ENCODE assay signal across 9 mouse cellular contexts in the genomic region with DNA sequence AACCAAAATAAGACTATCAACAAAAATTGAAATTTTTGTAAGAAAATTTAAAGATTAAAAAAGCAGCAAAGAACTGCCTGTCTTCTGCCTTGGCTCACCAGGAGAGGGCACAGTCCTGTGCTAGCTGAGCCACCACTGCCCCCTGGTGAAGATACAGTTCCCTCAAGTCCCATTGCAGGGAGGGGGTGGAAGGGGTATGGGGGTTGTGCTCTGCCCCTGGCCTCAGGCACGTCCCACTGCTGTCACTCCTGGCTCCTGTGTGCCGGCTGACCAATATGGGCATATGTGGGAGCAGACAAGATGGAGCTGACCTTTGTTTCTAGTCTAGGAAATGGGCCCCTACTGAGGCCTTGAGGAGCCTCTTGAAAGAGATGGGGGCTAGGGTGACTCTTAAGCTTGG. TPM values are rescaled to one million over a fixed set of nuclear protein-coding genes. Genes with fewer than 3 reads are reported as not detected.
DNase-seq lines count a peak whose midpoint lies in the region; ATAC-seq and TF ChIP-seq lines count a peak whose summit lies in the region.
"Had no signal": no experiment of that assay in that cellular context is flagged by ENCODE, and none has a peak within 500 bp of the region (broad histone marks: within the 10 kb centered on the region; RNA-seq: fewer than 3 reads in every experiment).

No protein-coding gene starts in this region.

- TF ChIP-seq EP300 in lung, postnatal 0 days (IDR thresholded peaks at IDR 0.05), result no peak

- peak; percentile 51; the same call in 1 of the 2 replicates for ATAC-seq in heart, embryonic 12.5 days (ENCODE audit: insufficient number of reproducible peaks, low FRiP score)
- peak; percentile 40; the same call in 1 of the 2 replicates for ATAC-seq in kidney, embryonic 16.5 days (ENCODE audit: low FRiP score, low TSS enrichment)
- ATAC-seq in lung, postnatal 0 days, result peak; percentile 68

- H3K4me1 ChIP-seq in heart, embryonic 12.5 days (replicated peaks), result peaks cover 36% of the 10 kb centered on the region
- peaks cover 17% of the 10 kb centered on the region for H3K4me1 ChIP-seq in kidney, embryonic 16.5 days (ENCODE audit: insufficient read depth, low read length)
- no peaks in the 10 kb centered on the region for H3K4me1 ChIP-seq in lung, postnatal 0 days (ENCODE audit: insufficient read depth, low read depth, low read length)

- H3K9ac ChIP-seq in heart, embryonic 12.5 days, result no peak overlapping the region
- H3K9ac ChIP-seq in kidney, embryonic 16.5 days (replicated peaks; ENCODE audit: low read length), result no peak overlapping the region
- H3K9ac ChIP-seq in lung, postnatal 0 days (replicated peaks; ENCODE audit: low read depth), result no peak overlapping the region

- no peaks in the 10 kb centered on the region for H3K9me3 ChIP-seq in heart, embryonic 12.5 days (replicated peaks)
- H3K9me3 ChIP-seq in kidney, embryonic 16.5 days (ENCODE audit: low read length), result no peaks in the 10 kb centered on the region
- H3K9me3 ChIP-seq in lung, postnatal 0 days (ENCODE audit: low read length), result no peaks in the 10 kb centered on the region
- H3K9me3 ChIP-seq: heart, embryonic 13.5 days had no signal

- H3K36me3 ChIP-seq in heart, embryonic 12.5 days, result peaks cover 80% of the 10 kb centered on the region
- H3K36me3 ChIP-seq in kidney, embryonic 16.5 days (ENCODE audit: insufficient read depth, low read length), result peaks cover 37% of the 10 kb centered on the region
- no peaks in the 10 kb centered on the region for H3K36me3 ChIP-seq in lung, postnatal 0 days (ENCODE audit: insufficient read depth, low read length)

- no peak overlapping the region for H3K4me2 ChIP-seq in heart, embryonic 12.5 days
- H3K4me2 ChIP-seq in kidney, embryonic 16.5 days (replicated peaks; ENCODE audit: low read depth, low read length), result no peak overlapping the region
- H3K4me2 ChIP-seq in lung, postnatal 0 days (replicated peaks; ENCODE audit: low read depth, low read length), result no peak overlapping the region
- H3K4me2 ChIP-seq: heart, embryonic 13.5 days had no signal

- DNase-seq in cerebellum, postnatal 25 days, result peak; percentile 46 to 71
- no peak for DNase-seq in cerebellum, adult 8-10 months
- peak; percentile 50 to 52 for DNase-seq in B cell, adult 2 months
- peak; percentile 77 for DNase-seq in brain, embryonic 14.5 days (ENCODE audit: low read depth)
- peak; percentile 74 for DNase-seq in lung, postnatal 0 days (ENCODE audit: low spot score)
- peak; percentile 56 for DNase-seq in skeletal muscle tissue, adult 2 months (ENCODE audit: low read depth, low spot score)

- no peak for TF ChIP-seq POLR2A in brain, embryonic 14.5 days (IDR thresholded peaks at IDR 0.05; ENCODE audit: borderline replicate concordance, extremely low read depth, insufficient read depth, insufficient read length, poor library complexity, severe bottlenecking)

- no peak overlapping the region for H3K4me3 ChIP-seq in heart, embryonic 12.5 days
- no peak overlapping the region for H3K4me3 ChIP-seq in kidney, embryonic 16.5 days (ENCODE audit: low read length)
- no peak overlapping the region for H3K4me3 ChIP-seq in lung, postnatal 0 days (ENCODE audit: low read depth, low read length)
- H3K4me3 ChIP-seq: heart, embryonic 13.5 days had no signal

- WGBS in heart, embryonic 12.5 days, result 7% methylated on average over 2 of the region's 2 CpGs
- WGBS in kidney, embryonic 16.5 days, result 7% methylated on average over 2 of the region's 2 CpGs
- 23% methylated on average over 2 of the region's 2 CpGs for WGBS in lung, postnatal 0 days

- TF ChIP-seq CTCF in brain, embryonic 14.5 days (IDR thresholded peaks at IDR 0.05; ENCODE audit: borderline replicate concordance, extremely low read depth, insufficient read depth, insufficient read length), result peak; percentile 76
- peak; percentile 95 for TF ChIP-seq CTCF in lung, postnatal 0 days (IDR thresholded peaks at IDR 0.05)

- H3K27me3 ChIP-seq in heart, embryonic 12.5 days (replicated peaks), result no peaks in the 10 kb centered on the region
- no peaks in the 10 kb centered on the region for H3K27me3 ChIP-seq in kidney, embryonic 16.5 days (ENCODE audit: insufficient read depth, low read length)
- no peaks in the 10 kb centered on the region for H3K27me3 ChIP-seq in lung, postnatal 0 days (replicated peaks; ENCODE audit: insufficient read depth, low read length)
- H3K27me3 ChIP-seq: heart, embryonic 13.5 days had no signal

- no peak overlapping the region for H3K27ac ChIP-seq in heart, embryonic 12.5 days (ENCODE audit: poor library complexity, severe bottlenecking)
- H3K27ac ChIP-seq in kidney, embryonic 16.5 days (ENCODE audit: low read length), result no peak overlapping the region
- no peak overlapping the region for H3K27ac ChIP-seq in lung, postnatal 0 days (ENCODE audit: low read length)

RNA-seq across cellular contexts. Expression of a gene that starts 19.9 kb away (rescaled TPM):
- 18.5 and 19.5 TPM in 2 replicates for polyA plus RNA-seq in brain, embryonic 14.5 days (2012; rRNA removed)
- 34.9 and 37.2 TPM in 2 replicates for polyA plus RNA-seq in heart, embryonic 12.5 days (2016; fragmentation: Nextera tagmentation; extraction: Ambion mirVana)
- 33.7 and 35.2 TPM in 2 replicates for polyA plus RNA-seq in kidney, embryonic 16.5 days (2015; fragmentation: Nextera tagmentation; extraction: Ambion mirVana)
- polyA plus RNA-seq in lung, postnatal 0 days (2015; fragmentation: Nextera tagmentation; extraction: Ambion mirVana), result 20.0 and 20.9 TPM in 2 replicates

RNA-seq across cellular contexts. Expression of a gene that starts 20.4 kb away (rescaled TPM):
- polyA plus RNA-seq in brain, embryonic 14.5 days (2012; rRNA removed), result 72.8 and 73.8 TPM in 2 replicates
- polyA plus RNA-seq in heart, embryonic 12.5 days (2016; fragmentation: Nextera tagmentation; extraction: Ambion mirVana), result 88.2 and 90.8 TPM in 2 replicates
- polyA plus RNA-seq in kidney, embryonic 16.5 days (2015; fragmentation: Nextera tagmentation; extraction: Ambion mirVana), result 119 and 127 TPM in 2 replicates
- polyA plus RNA-seq in lung, postnatal 0 days (2015; fragmentation: Nextera tagmentation; extraction: Ambion mirVana), result 109 and 111 TPM in 2 replicates

RNA-seq across cellular contexts. Expression of a gene that starts 58.3 kb away (rescaled TPM):
- polyA plus RNA-seq in brain, embryonic 14.5 days (2012; rRNA removed), result 169 and 189 TPM in 2 replicates
- 32.5 and 36.9 TPM in 2 replicates for polyA plus RNA-seq in heart, embryonic 12.5 days (2016; fragmentation: Nextera tagmentation; extraction: Ambion mirVana)
- 31.0 and 31.2 TPM in 2 replicates for polyA plus RNA-seq in kidney, embryonic 16.5 days (2015; fragmentation: Nextera tagmentation; extraction: Ambion mirVana)
- polyA plus RNA-seq in lung, postnatal 0 days (2015; fragmentation: Nextera tagmentation; extraction: Ambion mirVana), result 14.6 and 18.5 TPM in 2 replicates

RNA-seq across cellular contexts. Expression of a gene that starts 58.4 kb away (rescaled TPM):
- polyA plus RNA-seq in brain, embryonic 14.5 days (2012; rRNA removed), result 69.4 and 78.6 TPM in 2 replicates
- 48.4 and 50.3 TPM in 2 replicates for polyA plus RNA-seq in heart, embryonic 12.5 days (2016; fragmentation: Nextera tagmentation; extraction: Ambion mirVana)
- 29.1 and 31.0 TPM in 2 replicates for polyA plus RNA-seq in kidney, embryonic 16.5 days (2015; fragmentation: Nextera tagmentation; extraction: Ambion mirVana)
- 23.7 and 25.2 TPM in 2 replicates for polyA plus RNA-seq in lung, postnatal 0 days (2015; fragmentation: Nextera tagmentation; extraction: Ambion mirVana)
